Mouse (Mus musculus) forebrain, embryonic 10.5 days (tissue): ENCODE results near the gene Eif3k. TPM values are rescaled to one million over a fixed set of nuclear protein-coding genes. Genes with fewer than 3 reads are reported as not detected.
"Not testable (repeated sequence)": the region's sequence is repeated elsewhere in the genome, so short reads cannot be mapped to it uniquely, and the experiment has no call there.

ENCODE experiments used
- DNase-seq: peaks from one replicate; pipeline ENCODE4 v3.0.0-alpha.2; 2017; ENCODE audit warnings: low spot score; ENCODE audit errors: extremely low spot score
- H3K27ac ChIP-seq: fragments of 300-500 bp; sonication (generic); 2 replicates; pipeline ENCODE4 v1.5.1; 2016; ENCODE audit warnings: mild to moderate bottlenecking
- H3K27me3 ChIP-seq: fragments of 300-500 bp; sonication (generic); 2 replicates; pipeline ENCODE4 v1.6.1; 2016; ENCODE audit warnings: mild to moderate bottlenecking; ENCODE audit not compliant: poor library complexity, severe bottlenecking
- H3K36me3 ChIP-seq: fragments of 300-500 bp; sonication (generic); replicated peaks from 2 replicates; pipeline ENCODE4 v1.6.1; 2016; ENCODE audit warnings: mild to moderate bottlenecking, moderate library complexity
- H3K4me1 ChIP-seq: fragments of 300-500 bp; sonication (generic); 2 replicates; pipeline ENCODE4 v1.6.1; 2016
- H3K4me3 ChIP-seq: fragments of 300-500 bp; sonication (generic); 2 replicates; pipeline ENCODE4 v1.5.1; 2016; ENCODE audit warnings: mild to moderate bottlenecking, moderate library complexity
- H3K9me3 ChIP-seq: fragments of 300-500 bp; sonication (generic); 2 replicates; pipeline ENCODE4 v1.6.1; 2016; ENCODE audit warnings: mild to moderate bottlenecking, moderate library complexity
- WGBS: fragments of 180-500 bp; shearing (Covaris S2); methylation state at CpG from one replicate; pipeline ENCODE4 v1.1.7; 2016; 5-methylcytosine and 5-hydroxymethylcytosine counted together
- polyA plus RNA-seq: library from polyadenylated mRNA; unstranded; fragments of >200 nt; fragmentation: Nextera tagmentation; extraction: Ambion mirVana; gene quantifications from 2 replicates; pipeline ENCODE4 v1.2.1, GENCODE M21; 2016

Eif3k gene
- polyA plus RNA-seq, 1 experiment from 2014 or later, result 415 TPM

GRCm38 (mm10) chr7:28982274-28983013 lies 780 bp upstream of the Eif3k start:
- Histone ChIP-seq H3K27me3 (no peaks in the 10 kb centered on the region), H3K4me1 (peaks cover 28% of the 10 kb centered on the region), H3K4me3 (peak overlapping the region; percentile 89), H3K27ac (peak overlapping the region; percentile 92), H3K36me3 (peaks cover 28% of the 10 kb centered on the region), H3K9me3 (no peaks in the 10 kb centered on the region)
- DNase-seq, result no peak
- WGBS, result 14% methylated on average over 19 of the region's 19 CpGs

GRCm38 (mm10) chr7:28977556-28977955 lies 4.1 kb downstream of the Eif3k start:
- 95% methylated on average over 9 of the region's 9 CpGs for WGBS

GRCm38 (mm10) chr7:28973025-28973424 lies 8.6 kb downstream of the Eif3k start:
- no peak for DNase-seq
- H3K27me3 ChIP-seq, result no peaks in the 10 kb centered on the region
- H3K4me3 ChIP-seq, result no peak overlapping the region
- H3K36me3 ChIP-seq, result peaks cover 90% of the 10 kb centered on the region
- WGBS, result 83% methylated on average over 8 of the region's 8 CpGs
- H3K4me1 ChIP-seq, result 0 out of 2 replicates have a peak, but pooled peaks cover 4% of the 10 kb centered on the region
- H3K9me3 ChIP-seq, result no peaks in the 10 kb centered on the region
- H3K27ac ChIP-seq, result no peak overlapping the region

More at GRCm38 (mm10) chr7:28977556-28977955, 4.1 kb downstream of the Eif3k start:
- peaks cover 16% of the 10 kb centered on the region for H3K4me1 ChIP-seq
- H3K4me3 ChIP-seq, result no peak overlapping the region
- no peaks in the 10 kb centered on the region for H3K9me3 ChIP-seq
- H3K27me3 ChIP-seq, result no peaks in the 10 kb centered on the region
- no peak for DNase-seq
- H3K27ac ChIP-seq, result no peak overlapping the region
- peaks cover 72% of the 10 kb centered on the region for H3K36me3 ChIP-seq

GRCm38 (mm10) chr7:28972542-28972985 lies 9.1 kb downstream of the Eif3k start:
- H3K27me3 ChIP-seq, result no peaks in the 10 kb centered on the region
- H3K4me1 ChIP-seq, result 0 out of 2 replicates have a peak, but pooled peaks cover 4% of the 10 kb centered on the region
- H3K9me3 ChIP-seq, result no peaks in the 10 kb centered on the region
- DNase-seq, result peak; percentile 81
- WGBS, result 69% methylated on average over 8 of the region's 8 CpGs
- H3K27ac ChIP-seq, result no peak overlapping the region
- no peak overlapping the region for H3K4me3 ChIP-seq
- H3K36me3 ChIP-seq, result peaks cover 85% of the 10 kb centered on the region

GRCm38 (mm10) chr7:28971770-28972269 lies 9.8 kb downstream of the Eif3k start:
- H3K4me3 ChIP-seq, result no peak overlapping the region
- peaks cover 78% of the 10 kb centered on the region for H3K36me3 ChIP-seq
- H3K4me1 ChIP-seq, result 0 out of 2 replicates have a peak, but pooled peaks cover 5% of the 10 kb centered on the region
- no peaks in the 10 kb centered on the region for H3K27me3 ChIP-seq
- 95% methylated on average over 6 of the region's 6 CpGs for WGBS
- H3K27ac ChIP-seq, result no peak overlapping the region
- no peak for DNase-seq
- H3K9me3 ChIP-seq, result no peaks in the 10 kb centered on the region

- no peak overlapping the region for H3K27ac ChIP-seq
- H3K36me3 ChIP-seq, result peaks cover 70% of the 10 kb centered on the region
- H3K9me3 ChIP-seq, result no peaks in the 10 kb centered on the region
- no peak overlapping the region; the same call in 1 of the 2 replicates for H3K4me3 ChIP-seq
- WGBS, result 85% methylated on average over 7 of the region's 7 CpGs
- 0 out of 2 replicates have a peak, but pooled peaks cover 7% of the 10 kb centered on the region for H3K4me1 ChIP-seq
- H3K27me3 ChIP-seq, result no peaks in the 10 kb centered on the region
- no peak for DNase-seq
These were observed 10.6 kb downstream of the Eif3k start for GRCm38 (mm10) chr7:28971029-28971428.

GRCm38 (mm10) chr7:28969672-28970394 lies 11.8 kb downstream of the Eif3k start:
- Histone ChIP-seq H3K9me3 (no peaks in the 10 kb centered on the region), H3K36me3 (peaks cover 61% of the 10 kb centered on the region), H3K27me3 (no peaks in the 10 kb centered on the region), H3K4me1 (peaks cover 7% of the 10 kb centered on the region; the same call in 1 of the 2 replicates), H3K4me3 (no peak overlapping the region), H3K27ac (no peak overlapping the region)
- 84% methylated on average over 12 of the region's 12 CpGs for WGBS
- no peak for DNase-seq

- H3K36me3 ChIP-seq, result peaks cover 55% of the 10 kb centered on the region
- WGBS, result 97% methylated on average over 1 of the region's 1 CpGs
- H3K9me3 ChIP-seq, result no peaks in the 10 kb centered on the region
- no peak overlapping the region for H3K27ac ChIP-seq
- no peak for DNase-seq
- H3K4me3 ChIP-seq, result no peak overlapping the region
- no peaks in the 10 kb centered on the region for H3K27me3 ChIP-seq
- H3K4me1 ChIP-seq, result peaks cover 11% of the 10 kb centered on the region; the same call in 1 of the 2 replicates
These were observed 12.4 kb downstream of the Eif3k start for GRCm38 (mm10) chr7:28969271-28969670.

- Histone ChIP-seq H3K36me3 (peaks cover 44% of the 10 kb centered on the region), H3K4me1 (peaks cover 17% of the 10 kb centered on the region)
- not testable (repeated sequence) for H3K27ac ChIP-seq, H3K4me3 ChIP-seq, H3K27me3 ChIP-seq, H3K9me3 ChIP-seq, DNase-seq
- 92% methylated on average over 8 of the region's 8 CpGs for WGBS
These were observed 13.5 kb downstream of the Eif3k start for GRCm38 (mm10) chr7:28968120-28968519.

- DNase-seq, result no peak
- no peaks in the 10 kb centered on the region for H3K27me3 ChIP-seq
- whole genome bisulfite sequencing, result 66% methylated on average over 4 of the region's 4 CpGs
- H3K36me3 ChIP-seq, result peaks cover 34% of the 10 kb centered on the region
- H3K4me1 ChIP-seq, result peaks cover 25% of the 10 kb centered on the region
- no peak overlapping the region for H3K4me3 ChIP-seq
- no peak overlapping the region for H3K27ac ChIP-seq
- H3K9me3 ChIP-seq, result no peaks in the 10 kb centered on the region
These were observed 14.7 kb downstream of the Eif3k start for GRCm38 (mm10) chr7:28966751-28967505.

GRCm38 (mm10) chr7:28966181-28966580 lies 15.5 kb downstream of the Eif3k start:
- Histone ChIP-seq H3K27me3 (no peaks in the 10 kb centered on the region), H3K9me3 (no peaks in the 10 kb centered on the region), H3K4me1 (peaks cover 29% of the 10 kb centered on the region), H3K36me3 (peaks cover 26% of the 10 kb centered on the region), H3K27ac (no peak overlapping the region), H3K4me3 (no peak overlapping the region)
- WGBS, result 91% methylated on average over 4 of the region's 5 CpGs
- DNase-seq, result no peak

- no peak overlapping the region for H3K4me3 ChIP-seq
- DNase-seq, result no peak
- H3K27me3 ChIP-seq, result no peaks in the 10 kb centered on the region
- WGBS, result 82% methylated on average over 5 of the region's 5 CpGs
- H3K9me3 ChIP-seq, result no peaks in the 10 kb centered on the region
- peaks cover 18% of the 10 kb centered on the region for H3K36me3 ChIP-seq
- H3K4me1 ChIP-seq, result peaks cover 36% of the 10 kb centered on the region
- no peak overlapping the region for H3K27ac ChIP-seq
These were observed 16.3 kb downstream of the Eif3k start for GRCm38 (mm10) chr7:28965346-28965840.
